Mouse (Mus musculus) neural tube, embryonic 13.5 days (tissue): ENCODE data around the gene Phox2b. TPM values are rescaled to one million over a fixed set of nuclear protein-coding genes. Genes with fewer than 3 reads are reported as not detected.

Experiments used
- ATAC-seq: fragments of 200-750 bp; cut with Nextera tagmentation; 2 replicates; pipeline ENCODE4 v1.8.0; 2017; ENCODE audit warnings: low read depth, mild to moderate bottlenecking, moderate TSS enrichment, moderate library complexity
- H3K27ac ChIP-seq: fragments of 300-500 bp; sonication (generic); replicated peaks from 2 replicates; pipeline ENCODE4 v1.5.1; 2015; ENCODE audit warnings: moderate library complexity, mild to moderate bottlenecking, inconsistent platforms
- H3K27me3 ChIP-seq: fragments of 300-500 bp; sonication (generic); 2 replicates; pipeline ENCODE4 v1.6.1; 2015; ENCODE audit warnings: mild to moderate bottlenecking, inconsistent platforms
- H3K36me3 ChIP-seq: fragments of 300-500 bp; sonication (generic); 2 replicates; pipeline ENCODE4 v1.6.1; 2015; ENCODE audit warnings: mild to moderate bottlenecking, inconsistent platforms
- H3K4me1 ChIP-seq: fragments of 300-500 bp; sonication (generic); replicated peaks from 2 replicates; pipeline ENCODE4 v1.6.1; 2015; ENCODE audit warnings: inconsistent platforms
- H3K4me2 ChIP-seq: fragments of 300-500 bp; sonication (generic); 2 replicates; pipeline ENCODE4 v1.6.1; 2015; ENCODE audit warnings: inconsistent platforms, mild to moderate bottlenecking, moderate library complexity
- H3K4me3 ChIP-seq: fragments of 300-500 bp; sonication (generic); 2 replicates; pipeline ENCODE4 v1.5.1; 2015; ENCODE audit warnings: mild to moderate bottlenecking, inconsistent platforms
- H3K9ac ChIP-seq: fragments of 300-500 bp; sonication (generic); 2 replicates; pipeline ENCODE4 v1.6.1; 2015; ENCODE audit warnings: moderate library complexity, mild to moderate bottlenecking, inconsistent platforms
- H3K9me3 ChIP-seq: fragments of 300-500 bp; sonication (generic); 2 replicates; pipeline ENCODE4 v1.6.1; 2016; ENCODE audit warnings: inconsistent platforms
- WGBS: fragments of 180-500 bp; shearing (Covaris S2); methylation state at CpG from one replicate; pipeline ENCODE4 v1.1.7; 2015; 5-methylcytosine and 5-hydroxymethylcytosine counted together
- microRNA-seq: library from miRNA; unstranded; fragments of <30 nt; microRNA quantifications from one replicate; pipeline ENCODE4, GENCODE M21; 2016
- polyA plus RNA-seq: library from polyadenylated mRNA; unstranded; fragments of >200 nt; fragmentation: Nextera tagmentation; extraction: Ambion mirVana; gene quantifications from 2 replicates; pipeline ENCODE4 v1.2.1, GENCODE M21; 2015

Phox2b gene
- polyA plus RNA-seq, 1 experiment from 2014 or later = 0.93 TPM

- Histone ChIP-seq H3K9me3 (no peaks in the 10 kb centered on the region), H3K4me1 (peaks cover 12% of the 10 kb centered on the region), H3K9ac (no peak overlapping the region), H3K27me3 (no peaks in the 10 kb centered on the region), H3K36me3 (no peaks in the 10 kb centered on the region), H3K4me2 (no peak overlapping the region), H3K4me3 (no peak overlapping the region), H3K27ac (no peak overlapping the region)
- 38% methylated on average over 4 of the region's 4 CpGs for WGBS
- ATAC-seq = no peak
These were observed 38.6 kb downstream of the Phox2b start for GRCm38 (mm10) chr5:67060519-67060918.

GRCm38 (mm10) chr5:67057803-67058202 is 41.3 kb downstream of the Phox2b start:
- Histone ChIP-seq H3K27me3 (no peaks in the 10 kb centered on the region), H3K9ac (no peak overlapping the region), H3K4me1 (peaks cover 12% of the 10 kb centered on the region), H3K36me3 (no peaks in the 10 kb centered on the region; the same call in none of the 2 replicates), H3K4me3 (no peak overlapping the region), H3K9me3 (no peaks in the 10 kb centered on the region), H3K4me2 (no peak overlapping the region), H3K27ac (no peak overlapping the region)
- 88% methylated on average over 6 of the region's 6 CpGs for WGBS
- ATAC-seq = no peak

GRCm38 (mm10) chr5:67048003-67048402 is 51.1 kb downstream of the Phox2b start:
- Histone ChIP-seq H3K4me2 (no peak overlapping the region), H3K27ac (no peak overlapping the region), H3K9me3 (no peaks in the 10 kb centered on the region), H3K27me3 (no peaks in the 10 kb centered on the region), H3K36me3 (peaks cover 39% of the 10 kb centered on the region), H3K4me3 (no peak overlapping the region), H3K9ac (no peak overlapping the region), H3K4me1 (no peaks in the 10 kb centered on the region)
- peak; percentile 54; the same call in 1 of the 2 replicates for ATAC-seq
- WGBS = 19% methylated on average over 4 of the region's 4 CpGs

Small RNA genes within 50 kb of the gene (microRNA-seq; reads per million reads assigned to microRNA genes)
- not detected for gene Gm23841

Other genes with a start within 250 kb of the Phox2b start
- 80.7 and 85.7 TPM in 2 replicates for gene Tmem33, start 161.3 kb upstream of the Phox2b start, polyA plus RNA-seq
- 172 and 173 TPM in 2 replicates for gene Slc30a9, start 207.7 kb upstream of the Phox2b start, polyA plus RNA-seq